Mouse (Mus musculus) heart, postnatal 0 days (tissue): Measurements from ENCODE around the gene Hivep3.

Experiments
- CTCF ChIP-seq: IDR thresholded peaks from 2 replicates; pipeline ENCODE4 v1.5.1; 2016; ENCODE audit warnings: antibody characterized with exemption, control low read depth, low read depth
- EP300 ChIP-seq: IDR thresholded peaks from 2 replicates; pipeline ENCODE4 v1.6.1; 2016; ENCODE audit warnings: antibody characterized with exemption, low read depth

DNA sequence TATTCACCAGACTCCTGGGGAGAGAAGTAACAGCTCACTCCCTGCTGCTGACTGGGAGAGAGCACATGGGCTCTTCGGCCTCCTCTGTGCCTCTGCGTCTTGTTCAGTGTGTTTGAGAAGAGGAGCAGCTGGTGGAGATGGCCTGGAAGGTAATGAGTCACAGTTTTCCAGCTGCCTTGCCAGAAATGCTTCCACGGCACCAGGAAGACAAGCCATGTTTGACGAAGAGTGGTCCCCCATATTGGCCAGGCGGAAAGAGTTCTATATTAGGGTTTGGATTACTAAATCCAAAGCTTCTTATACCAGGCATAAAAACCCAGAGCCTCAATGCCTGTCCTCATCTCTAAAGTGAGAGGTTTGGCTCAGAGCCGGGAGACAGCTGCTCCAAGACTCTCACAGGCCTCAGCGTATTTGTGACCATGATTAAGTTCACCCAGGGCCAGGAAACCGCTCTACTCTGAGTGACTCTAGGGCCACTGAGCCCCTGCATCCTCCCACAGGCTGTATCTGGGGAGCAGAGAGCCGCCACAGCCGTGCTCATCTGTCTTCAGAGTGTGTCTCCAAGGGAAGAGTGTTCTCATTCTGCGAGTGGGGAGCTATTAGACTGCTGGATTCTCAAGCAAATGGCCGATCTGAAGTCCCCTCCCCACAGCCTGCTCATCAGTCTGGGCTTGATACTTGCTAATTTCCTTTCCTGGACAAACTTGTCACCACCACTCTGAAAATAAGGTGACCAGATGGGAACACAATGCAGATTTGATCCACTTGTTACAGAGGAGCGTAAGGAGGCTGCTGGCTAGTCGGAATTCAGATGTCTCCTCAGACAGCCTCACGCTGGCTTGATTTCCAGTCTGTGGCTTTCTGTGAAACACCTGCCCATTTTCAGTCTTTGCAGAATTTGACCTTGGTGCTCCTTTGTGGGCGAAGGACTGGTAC, 168.2 kb downstream of the Hivep3 start:
- TF ChIP-seq CTCF: no peak
- TF ChIP-seq EP300: no peak
